Mouse (Mus musculus): Measurements from ENCODE around the gene Kdm1a.

DNA sequence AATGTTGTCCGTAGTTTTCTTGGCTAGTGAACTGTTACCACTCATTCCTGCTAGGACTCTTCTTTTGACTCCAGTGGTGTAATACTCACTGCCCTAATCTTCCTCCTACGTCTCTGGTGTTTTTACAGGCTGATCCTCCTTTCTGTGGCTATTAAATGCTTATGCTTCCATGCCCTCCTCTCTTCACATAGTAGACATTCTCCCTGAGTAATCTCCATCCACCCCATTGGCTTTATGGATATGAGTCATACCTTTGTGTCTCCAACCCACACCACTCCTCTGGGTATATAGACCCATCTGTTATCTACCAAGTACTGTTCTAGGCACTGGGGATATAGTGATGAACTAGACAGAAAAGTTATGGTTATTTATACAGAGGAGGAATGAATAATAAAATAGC lies 84.4 kb downstream of the Kdm1a start:
- TF ChIP-seq POLR2A (IDR thresholded peaks at IDR 0.05; ENCODE audit: borderline replicate concordance, low read depth, low read length): no peak
- TF ChIP-seq CTCF (IDR thresholded peaks at IDR 0.05; ENCODE audit: low read depth, low read length): no peak

All from bone marrow macrophage, adult 2 months (primary cell).